Mouse (Mus musculus) midbrain, embryonic 13.5 days (tissue): ENCODE measurements around the gene Ednrb. TPM values are rescaled to one million over a fixed set of nuclear protein-coding genes. Genes with fewer than 3 reads are reported as not detected.
"Not testable (repeated sequence)": the region's sequence is repeated elsewhere in the genome, so short reads cannot be mapped to it uniquely, and the experiment has no call there.

ENCODE experiments used
- ATAC-seq: fragments of 200-750 bp; cut with Nextera tagmentation; 2 replicates; pipeline ENCODE4 v1.8.0; 2017; ENCODE audit warnings: mild to moderate bottlenecking, moderate TSS enrichment, moderate library complexity
- H3K27ac ChIP-seq: fragments of 300-500 bp; sonication (generic); 2 replicates; pipeline ENCODE4 v1.5.1; 2015; ENCODE audit warnings: inconsistent platforms, mild to moderate bottlenecking, moderate library complexity
- H3K27me3 ChIP-seq: fragments of 300-500 bp; sonication (generic); 2 replicates; pipeline ENCODE4 v1.6.1; 2015; ENCODE audit warnings: mild to moderate bottlenecking, inconsistent platforms
- H3K36me3 ChIP-seq: fragments of 300-500 bp; sonication (generic); 2 replicates; pipeline ENCODE4 v1.6.1; 2015; ENCODE audit warnings: mild to moderate bottlenecking, inconsistent platforms
- H3K4me1 ChIP-seq: fragments of 300-500 bp; sonication (generic); replicated peaks from 2 replicates; pipeline ENCODE4 v1.6.1; 2015; ENCODE audit warnings: inconsistent platforms
- H3K4me2 ChIP-seq: fragments of 300-500 bp; sonication (generic); replicated peaks from 2 replicates; pipeline ENCODE4 v1.6.1; 2015; ENCODE audit warnings: moderate library complexity, mild to moderate bottlenecking, inconsistent platforms
- H3K4me3 ChIP-seq: fragments of 300-500 bp; sonication (generic); replicated peaks from 2 replicates; pipeline ENCODE4 v1.5.1; 2015; ENCODE audit warnings: mild to moderate bottlenecking, inconsistent platforms
- H3K9ac ChIP-seq: fragments of 300-500 bp; sonication (generic); replicated peaks from 2 replicates; pipeline ENCODE4 v1.6.1; 2015; ENCODE audit warnings: mild to moderate bottlenecking, inconsistent platforms
- H3K9me3 ChIP-seq: fragments of 300-500 bp; sonication (generic); 2 replicates; pipeline ENCODE4 v1.6.1; 2016; ENCODE audit warnings: mild to moderate bottlenecking, inconsistent platforms
- WGBS: fragments of 180-500 bp; shearing (Covaris S2); methylation state at CpG from one replicate; pipeline ENCODE4 v1.1.7; 2015; 5-methylcytosine and 5-hydroxymethylcytosine counted together
- polyA plus RNA-seq: library from polyadenylated mRNA; unstranded; fragments of >200 nt; fragmentation: Nextera tagmentation; extraction: Ambion mirVana; gene quantifications from 2 replicates; pipeline ENCODE4 v1.2.1, GENCODE M21; 2015

Gene Ednrb
- polyA plus RNA-seq, 1 experiment from 2014 or later = 86.9 TPM

- ATAC-seq = no peak
- Histone ChIP-seq H3K27ac (no peak overlapping the region), H3K9me3 (peaks cover 3% of the 10 kb centered on the region; the same call in 1 of the 2 replicates), H3K36me3 (no peaks in the 10 kb centered on the region), H3K4me3 (no peak overlapping the region), H3K9ac (no peak overlapping the region), H3K4me2 (no peak overlapping the region), H3K4me1 (no peaks in the 10 kb centered on the region), H3K27me3 (no peaks in the 10 kb centered on the region)
- 87% methylated on average over 9 of the region's 9 CpGs for WGBS
Observed at GRCm38 (mm10) chr14:103785096-103785965, 58.9 kb downstream of the Ednrb start.

- H3K4me1 ChIP-seq = peaks cover 25% of the 10 kb centered on the region
- WGBS = 93% methylated on average over 6 of the region's 6 CpGs
- not testable (repeated sequence) for H3K27me3 ChIP-seq, H3K9ac ChIP-seq, H3K9me3 ChIP-seq, H3K4me3 ChIP-seq, ATAC-seq, H3K36me3 ChIP-seq, H3K4me2 ChIP-seq
- H3K27ac ChIP-seq = peak overlapping the region; percentile 66; the same call in 1 of the 2 replicates
Observed at GRCm38 (mm10) chr14:103780336-103780735, 63.9 kb downstream of the Ednrb start.

GRCm38 (mm10) chr14:103779276-103779675 lies 64.9 kb downstream of the Ednrb start:
- H3K9ac ChIP-seq = no peak overlapping the region
- H3K27me3 ChIP-seq = no peaks in the 10 kb centered on the region
- H3K4me2 ChIP-seq = peak overlapping the region; percentile 56
- H3K4me3 ChIP-seq = no peak overlapping the region
- H3K36me3 ChIP-seq = no peaks in the 10 kb centered on the region
- H3K27ac ChIP-seq = peak overlapping the region; percentile 83
- ATAC-seq = peak; percentile 25; the same call in 1 of the 2 replicates
- 60% methylated on average over 6 of the region's 6 CpGs for WGBS
- H3K4me1 ChIP-seq = peaks cover 25% of the 10 kb centered on the region
- peaks cover 3% of the 10 kb centered on the region; the same call in 1 of the 2 replicates for H3K9me3 ChIP-seq

- Histone ChIP-seq H3K9me3 (peaks cover 3% of the 10 kb centered on the region; the same call in 1 of the 2 replicates), H3K9ac (peak overlapping the region; percentile 54; the same call in 1 of the 2 replicates), H3K36me3 (no peaks in the 10 kb centered on the region), H3K4me1 (peaks cover 25% of the 10 kb centered on the region), H3K27me3 (no peaks in the 10 kb centered on the region), H3K4me3 (peak overlapping the region; percentile 34), H3K4me2 (peak overlapping the region; percentile 56), H3K27ac (peak overlapping the region; percentile 83)
- peak; percentile 86 for ATAC-seq
- 10% methylated on average over 13 of the region's 13 CpGs for WGBS
Observed at GRCm38 (mm10) chr14:103778533-103779151, 65.6 kb downstream of the Ednrb start.

GRCm38 (mm10) chr14:103778009-103778431 lies 66.2 kb downstream of the Ednrb start:
- Histone ChIP-seq H3K4me1 (peaks cover 25% of the 10 kb centered on the region), H3K9me3 (peaks cover 3% of the 10 kb centered on the region; the same call in 1 of the 2 replicates), H3K9ac (peak overlapping the region; percentile 54; the same call in 1 of the 2 replicates), H3K27me3 (no peaks in the 10 kb centered on the region), H3K27ac (peak overlapping the region; percentile 83), H3K4me3 (peak overlapping the region; percentile 34), H3K36me3 (no peaks in the 10 kb centered on the region), H3K4me2 (peak overlapping the region; percentile 56)
- ATAC-seq = peak; percentile 80
- 1% methylated on average over 12 of the region's 12 CpGs for WGBS

- 20% methylated on average over 4 of the region's 4 CpGs for WGBS
- Histone ChIP-seq H3K36me3 (no peaks in the 10 kb centered on the region), H3K4me1 (peaks cover 25% of the 10 kb centered on the region), H3K4me2 (peak overlapping the region; percentile 56; the same call in 1 of the 2 replicates), H3K27me3 (no peaks in the 10 kb centered on the region), H3K9me3 (no peaks in the 10 kb centered on the region), H3K4me3 (no peak overlapping the region), H3K27ac (peak overlapping the region; percentile 83), H3K9ac (peak overlapping the region; percentile 54; the same call in 1 of the 2 replicates)
- no peak for ATAC-seq
Observed at GRCm38 (mm10) chr14:103777386-103777785, 66.8 kb downstream of the Ednrb start.

- Histone ChIP-seq H3K9me3 (no peaks in the 10 kb centered on the region), H3K27me3 (no peaks in the 10 kb centered on the region), H3K4me1 (peaks cover 18% of the 10 kb centered on the region), H3K36me3 (no peaks in the 10 kb centered on the region), H3K4me2 (no peak overlapping the region), H3K27ac (no peak overlapping the region), H3K4me3 (no peak overlapping the region), H3K9ac (no peak overlapping the region)
- ATAC-seq = no peak
- 16% methylated on average over 9 of the region's 9 CpGs for WGBS
Observed at GRCm38 (mm10) chr14:103769319-103770245, 74.6 kb downstream of the Ednrb start.

GRCm38 (mm10) chr14:103767488-103767887 lies 76.7 kb downstream of the Ednrb start:
- Histone ChIP-seq H3K4me2 (no peak overlapping the region), H3K27me3 (no peaks in the 10 kb centered on the region), H3K9me3 (no peaks in the 10 kb centered on the region), H3K36me3 (no peaks in the 10 kb centered on the region), H3K27ac (no peak overlapping the region), H3K9ac (no peak overlapping the region), H3K4me3 (no peak overlapping the region), H3K4me1 (peaks cover 32% of the 10 kb centered on the region)
- no peak for ATAC-seq
- 31% methylated on average over 6 of the region's 6 CpGs for WGBS

Other genes with a start within 250 kb of the Ednrb start
- 11.1 and 17.3 TPM in 2 replicates for gene Slain1, start 194.2 kb downstream of the Ednrb start, polyA plus RNA-seq